Mouse (Mus musculus) liver, embryonic 13.5 days (tissue): ENCODE data around the gene Erp44. TPM values are rescaled to one million over a fixed set of nuclear protein-coding genes. Genes with fewer than 3 reads are reported as not detected.

Source experiments
- ATAC-seq: fragments of 200-750 bp; cut with Nextera tagmentation; 2 replicates; pipeline ENCODE4 v1.8.0; 2017; ENCODE audit warnings: low read depth, mild to moderate bottlenecking, moderate number of reproducible peaks, moderate library complexity
- DNase-seq: peaks from one replicate; pipeline ENCODE4 v3.0.0; 2022
- H3K27ac ChIP-seq: fragments of 300-500 bp; sonication (generic); 2 replicates; pipeline ENCODE4 v1.5.1; 2015; ENCODE audit warnings: moderate library complexity, mild to moderate bottlenecking, inconsistent platforms
- H3K27me3 ChIP-seq: fragments of 300-500 bp; sonication (generic); 2 replicates; pipeline ENCODE4 v1.6.1; 2015; ENCODE audit warnings: mild to moderate bottlenecking, inconsistent platforms
- H3K36me3 ChIP-seq: fragments of 300-500 bp; sonication (generic); 2 replicates; pipeline ENCODE4 v1.6.1; 2015; ENCODE audit warnings: mild to moderate bottlenecking, inconsistent platforms
- H3K4me1 ChIP-seq: fragments of 300-500 bp; sonication (generic); replicated peaks from 2 replicates; pipeline ENCODE4 v1.6.1; 2015; ENCODE audit warnings: inconsistent platforms
- H3K4me2 ChIP-seq: fragments of 300-500 bp; sonication (generic); 2 replicates; pipeline ENCODE4 v1.6.1; 2015; ENCODE audit warnings: inconsistent platforms, mild to moderate bottlenecking, moderate library complexity
- H3K4me3 ChIP-seq: fragments of 300-500 bp; sonication (generic); replicated peaks from 2 replicates; pipeline ENCODE4 v1.5.1; 2015; ENCODE audit warnings: mild to moderate bottlenecking, inconsistent platforms
- H3K9ac ChIP-seq: fragments of 300-500 bp; sonication (generic); 2 replicates; pipeline ENCODE4 v1.6.1; 2015; ENCODE audit warnings: mild to moderate bottlenecking, inconsistent platforms
- H3K9me3 ChIP-seq: fragments of 300-500 bp; sonication (generic); replicated peaks from 2 replicates; pipeline ENCODE4 v1.6.1; 2016; ENCODE audit warnings: inconsistent platforms
- WGBS: fragments of 180-500 bp; shearing (Covaris S2); methylation state at CpG from one replicate; pipeline ENCODE4 v1.1.7; 2015; ENCODE audit not compliant: insufficient replicate concordance; 5-methylcytosine and 5-hydroxymethylcytosine counted together
- polyA plus RNA-seq: library from polyadenylated mRNA; unstranded; fragments of >200 nt; fragmentation: Nextera tagmentation; extraction: Ambion mirVana; gene quantifications from 2 replicates; pipeline ENCODE4 v1.2.1, GENCODE M21; 2015

Erp44 gene
- 47.2 and 61.6 TPM in 2 replicates for polyA plus RNA-seq

- Histone ChIP-seq H3K9ac (peak within 1 kb of the TSS; percentile 92), H3K9me3 (no peaks in the 10 kb centered on the region), H3K27ac (peak within 1 kb of the TSS; percentile 80), H3K4me3 (peak within 1 kb of the TSS; percentile 85), H3K4me1 (peaks cover 26% of the 10 kb centered on the region), H3K4me2 (peak within 1 kb of the TSS; percentile 85), H3K27me3 (no peaks in the 10 kb centered on the region), H3K36me3 (no peaks in the 10 kb centered on the region)
- 0% methylated on average over 41 of the region's 41 CpGs for WGBS
- peak; percentile 99 for ATAC-seq
- DNase-seq, result peak; percentile 92
Observed at GRCm38 (mm10) chr4:48279498-48280134, at the start of gene Erp44, which contains the start of gene Invs. Gene Erp44, minus strand, starts transcription at chr4:48279558. Gene Invs, plus strand, starts transcription at chr4:48279760.

DNA sequence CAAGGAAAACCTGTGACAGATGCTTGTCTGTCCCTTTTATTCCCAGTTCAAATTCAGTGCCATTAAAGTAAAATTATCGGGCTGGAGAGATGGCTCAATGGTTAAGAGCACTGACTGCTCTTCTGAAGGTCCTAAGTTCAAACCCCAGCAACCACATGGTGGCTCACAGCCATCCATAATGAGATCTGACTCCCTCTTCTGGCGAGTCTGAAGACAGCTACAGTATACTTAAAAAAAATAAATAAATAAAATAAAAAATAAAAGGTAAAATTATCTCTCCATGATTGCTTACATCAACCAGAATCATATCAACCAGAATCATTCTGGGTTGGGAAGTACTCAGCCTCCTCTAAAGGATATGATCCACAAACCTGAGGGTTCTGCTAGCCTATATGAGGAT lies 48.7 kb upstream of the Erp44 start:
- WGBS, result 43% methylated on average over 2 of the region's 2 CpGs
- no peaks in the 10 kb centered on the region for H3K36me3 ChIP-seq
- no peak overlapping the region for H3K4me2 ChIP-seq
- no peaks in the 10 kb centered on the region for H3K9me3 ChIP-seq
- H3K27ac ChIP-seq, result no peak overlapping the region
- ATAC-seq (no peak), DNase-seq (no peak)
- no peak overlapping the region for H3K4me3 ChIP-seq
- no peaks in the 10 kb centered on the region for H3K27me3 ChIP-seq
- no peaks in the 10 kb centered on the region for H3K4me1 ChIP-seq
- no peak overlapping the region for H3K9ac ChIP-seq

- no peaks in the 10 kb centered on the region for H3K27me3 ChIP-seq
- no peak overlapping the region for H3K4me3 ChIP-seq
- H3K4me2 ChIP-seq, result no peak overlapping the region
- H3K36me3 ChIP-seq, result no peaks in the 10 kb centered on the region
- no peaks in the 10 kb centered on the region for H3K4me1 ChIP-seq
- no peak overlapping the region for H3K27ac ChIP-seq
- ATAC-seq (no peak), DNase-seq (no peak)
- H3K9me3 ChIP-seq, result no peaks in the 10 kb centered on the region
- no peak overlapping the region for H3K9ac ChIP-seq
Observed at GRCm38 (mm10) chr4:48327192-48327591, 47.8 kb upstream of the Erp44 start.

GRCm38 (mm10) chr4:48322095-48322494 lies 42.7 kb upstream of the Erp44 start:
- Histone ChIP-seq H3K4me2 (no peak overlapping the region), H3K4me1 (no peaks in the 10 kb centered on the region), H3K9ac (no peak overlapping the region), H3K27me3 (no peaks in the 10 kb centered on the region), H3K4me3 (no peak overlapping the region), H3K9me3 (no peaks in the 10 kb centered on the region), H3K36me3 (no peaks in the 10 kb centered on the region), H3K27ac (no peak overlapping the region)
- ATAC-seq, result no peak
- DNase-seq, result no peak
- 25% methylated on average over 1 of the region's 1 CpGs for WGBS

DNA sequence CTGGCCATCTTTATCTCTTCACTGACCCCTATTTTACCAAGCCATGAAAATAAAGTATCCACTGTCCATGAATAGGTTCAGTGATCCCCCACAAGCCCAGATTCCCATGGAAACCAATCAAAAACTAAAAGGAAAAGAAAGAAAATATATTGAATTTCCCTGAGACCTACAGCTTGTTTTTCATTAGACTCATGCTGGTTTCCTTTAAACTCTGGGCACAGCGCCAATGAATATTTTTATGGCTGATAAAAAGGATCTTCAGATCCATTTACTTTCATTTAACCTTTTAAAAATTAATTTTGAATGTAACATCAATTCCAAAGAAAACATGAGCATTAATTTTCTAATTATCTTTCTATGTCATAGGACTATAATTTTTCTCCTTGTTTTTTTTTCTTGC lies 41.9 kb upstream of the Erp44 start:
- Histone ChIP-seq H3K4me2 (no peak overlapping the region), H3K9ac (no peak overlapping the region), H3K4me3 (no peak overlapping the region), H3K4me1 (no peaks in the 10 kb centered on the region), H3K27me3 (no peaks in the 10 kb centered on the region), H3K36me3 (no peaks in the 10 kb centered on the region), H3K27ac (no peak overlapping the region), H3K9me3 (no peaks in the 10 kb centered on the region)
- 70% methylated on average over 1 of the region's 1 CpGs for WGBS
- ATAC-seq (no peak), DNase-seq (no peak)

- DNase-seq (no peak), ATAC-seq (no peak)
- Histone ChIP-seq H3K9ac (no peak overlapping the region), H3K27me3 (no peaks in the 10 kb centered on the region), H3K4me2 (no peak overlapping the region), H3K4me3 (no peak overlapping the region), H3K27ac (no peak overlapping the region), H3K4me1 (no peaks in the 10 kb centered on the region), H3K9me3 (no peaks in the 10 kb centered on the region), H3K36me3 (no peaks in the 10 kb centered on the region)
- 69% methylated on average over 3 of the region's 3 CpGs for WGBS
Observed at GRCm38 (mm10) chr4:48316036-48316435, 36.7 kb upstream of the Erp44 start.

- ATAC-seq, result peak; percentile 74
- Histone ChIP-seq H3K36me3 (no peaks in the 10 kb centered on the region), H3K4me3 (no peak overlapping the region), H3K27ac (no peak overlapping the region), H3K4me2 (no peak overlapping the region), H3K27me3 (no peaks in the 10 kb centered on the region), H3K9ac (no peak overlapping the region), H3K9me3 (no peaks in the 10 kb centered on the region), H3K4me1 (no peaks in the 10 kb centered on the region)
- 66% methylated on average over 3 of the region's 3 CpGs for whole genome bisulfite sequencing
- no peak for DNase-seq
Observed at GRCm38 (mm10) chr4:48314814-48315213, 35.5 kb upstream of the Erp44 start.

DNA sequence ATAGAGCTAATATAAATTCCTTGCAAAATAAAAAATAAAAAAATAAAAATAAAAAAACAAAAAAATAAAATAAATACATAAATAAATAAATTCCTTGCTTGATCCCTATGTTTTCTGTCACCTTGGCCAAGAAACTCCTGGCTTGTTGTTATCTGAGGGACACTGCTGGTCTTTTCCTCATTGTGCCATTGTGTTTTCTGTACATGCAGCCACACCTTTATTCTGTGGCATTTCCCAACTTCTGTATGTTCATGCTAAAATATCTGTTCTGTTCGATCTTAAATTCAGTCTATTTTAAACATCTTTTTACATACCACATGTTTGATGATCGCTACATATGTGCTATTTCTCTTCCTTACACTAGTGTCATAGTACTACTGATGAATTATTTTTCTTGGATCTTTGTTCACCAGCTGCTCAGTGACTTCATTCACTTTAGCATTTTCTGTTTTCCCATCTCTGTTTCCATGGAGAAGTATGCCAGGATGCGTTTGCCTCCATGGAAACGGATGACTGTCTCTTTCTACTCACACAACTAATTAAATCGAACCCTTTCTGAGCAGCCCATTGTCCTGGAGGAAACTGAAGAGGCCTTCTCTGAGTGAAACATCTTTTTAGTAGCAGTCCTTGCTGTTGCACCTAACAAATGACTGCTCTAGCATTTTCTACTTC lies 7.9 kb upstream of the Erp44 start:
- ATAC-seq (no peak), DNase-seq (no peak)
- Histone ChIP-seq H3K4me1 (no peaks in the 10 kb centered on the region), H3K4me3 (no peak overlapping the region), H3K36me3 (peaks cover 4% of the 10 kb centered on the region), H3K9ac (no peak overlapping the region), H3K27me3 (no peaks in the 10 kb centered on the region), H3K27ac (no peak overlapping the region), H3K9me3 (no peaks in the 10 kb centered on the region), H3K4me2 (no peak overlapping the region)
- WGBS, result 74% methylated on average over 5 of the region's 5 CpGs

DNA sequence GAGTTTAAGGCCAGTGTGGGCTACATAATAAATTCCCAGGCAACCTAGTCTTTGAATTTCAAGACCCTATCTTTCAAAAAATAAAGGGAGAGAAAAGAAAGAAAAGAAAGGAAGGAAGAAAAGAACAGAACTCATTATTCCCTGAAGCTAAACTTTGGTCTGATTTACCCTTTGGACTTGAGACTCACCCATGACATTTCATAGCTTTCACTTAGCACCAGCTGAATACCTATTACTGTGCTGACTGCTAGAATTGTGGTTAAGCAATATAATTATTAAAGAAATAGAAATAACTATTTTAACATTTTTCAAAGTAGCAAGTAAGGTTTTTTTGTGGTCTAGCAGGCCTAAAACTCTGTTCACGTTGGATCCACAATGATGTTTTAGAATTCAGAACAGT lies 1.8 kb upstream of the Erp44 start:
- DNase-seq, result no peak
- Histone ChIP-seq H3K36me3 (no peaks in the 10 kb centered on the region), H3K4me3 (no peak overlapping the region), H3K4me2 (no peak overlapping the region), H3K27ac (no peak overlapping the region), H3K4me1 (peaks cover 26% of the 10 kb centered on the region), H3K9ac (no peak overlapping the region), H3K9me3 (no peaks in the 10 kb centered on the region), H3K27me3 (no peaks in the 10 kb centered on the region)
- 74% methylated on average over 1 of the region's 1 CpGs for WGBS
- no peak for ATAC-seq

- H3K27me3 ChIP-seq, result no peaks in the 10 kb centered on the region
- WGBS, result under 1% methylated on average over 34 of the region's 34 CpGs
- peak; percentile 34 for DNase-seq
- peak overlapping the region; percentile 85 for H3K4me2 ChIP-seq
- H3K9ac ChIP-seq, result peak overlapping the region; percentile 92
- H3K36me3 ChIP-seq, result no peaks in the 10 kb centered on the region
- H3K4me1 ChIP-seq, result peaks cover 26% of the 10 kb centered on the region
- no peaks in the 10 kb centered on the region for H3K9me3 ChIP-seq
- peak overlapping the region; percentile 80 for H3K27ac ChIP-seq
- no peak for ATAC-seq
- peak overlapping the region; percentile 85 for H3K4me3 ChIP-seq
Observed at GRCm38 (mm10) chr4:48278757-48279497, 431 bp downstream of the Erp44 start.

GRCm38 (mm10) chr4:48277011-48277410 lies 2.3 kb downstream of the Erp44 start:
- no peaks in the 10 kb centered on the region for H3K36me3 ChIP-seq
- H3K9ac ChIP-seq, result no peak overlapping the region
- H3K27me3 ChIP-seq, result no peaks in the 10 kb centered on the region
- no peak for DNase-seq
- WGBS, result 74% methylated on average over 3 of the region's 3 CpGs
- H3K4me2 ChIP-seq, result no peak overlapping the region
- peaks cover 29% of the 10 kb centered on the region for H3K4me1 ChIP-seq
- no peaks in the 10 kb centered on the region for H3K9me3 ChIP-seq
- no peak for ATAC-seq
- H3K27ac ChIP-seq, result no peak overlapping the region
- no peak overlapping the region for H3K4me3 ChIP-seq
